Mouse (Mus musculus): ENCODE results near the gene Gm815. TPM values are rescaled to one million over a fixed set of nuclear protein-coding genes. Genes with fewer than 3 reads are reported as not detected.

Gm815 gene
- polyA plus RNA-seq, 1 experiment from 2014 or later, result not detected

- no peak for ATAC-seq (ENCODE audit: insufficient number of reproducible peaks, insufficient read depth, low FRiP score, low read depth)
These were observed 31.9 kb upstream of the Gm815 start for GRCm38 (mm10) chr19:26853701-26854282.

GRCm38 (mm10) chr19:26854661-26855060 is 31.0 kb upstream of the Gm815 start:
- no peak overlapping the region for H3K27ac ChIP-seq (ENCODE audit: low read length)

More at GRCm38 (mm10) chr19:26853701-26854282, 31.9 kb upstream of the Gm815 start:
- Histone ChIP-seq H3K27ac (ENCODE audit: low read length) (no peak overlapping the region), H3K36me3 (ENCODE audit: control insufficient read depth, insufficient read depth, low read length) (no peaks in the 10 kb centered on the region), H3K9ac (replicated peaks; ENCODE audit: low read depth, low read length) (no peak overlapping the region), H3K4me2 (replicated peaks; ENCODE audit: low read depth, low read length) (no peak overlapping the region), H3K9me3 (ENCODE audit: control insufficient read depth, low read depth, low read length) (no peaks in the 10 kb centered on the region), H3K4me3 (ENCODE audit: low read depth, low read length) (no peak overlapping the region), H3K27me3 (ENCODE audit: control insufficient read depth, insufficient read depth, low read length) (no peaks in the 10 kb centered on the region), H3K4me1 (ENCODE audit: control insufficient read depth, insufficient read depth, low read length) (0 out of 2 replicates have a peak, but pooled peaks cover 3% of the 10 kb centered on the region)
- 51% methylated on average over 8 of the region's 8 CpGs for WGBS

GRCm38 (mm10) chr19:26855152-26855551 is 30.5 kb upstream of the Gm815 start:
- no peaks in the 10 kb centered on the region for H3K36me3 ChIP-seq (ENCODE audit: control insufficient read depth, insufficient read depth, low read length)
- no peak overlapping the region for H3K27ac ChIP-seq (ENCODE audit: low read length)
- no peak overlapping the region for H3K9ac ChIP-seq (replicated peaks; ENCODE audit: low read depth, low read length)
- no peak overlapping the region for H3K4me2 ChIP-seq (replicated peaks; ENCODE audit: low read depth, low read length)
- no peak overlapping the region for H3K4me3 ChIP-seq (ENCODE audit: low read depth, low read length)
- ATAC-seq (ENCODE audit: insufficient number of reproducible peaks, insufficient read depth, low FRiP score, low read depth), result no peak
- no peaks in the 10 kb centered on the region for H3K27me3 ChIP-seq (ENCODE audit: control insufficient read depth, insufficient read depth, low read length)
- WGBS, result 78% methylated on average over 7 of the region's 7 CpGs
- H3K4me1 ChIP-seq (ENCODE audit: control insufficient read depth, insufficient read depth, low read length), result 0 out of 2 replicates have a peak, but pooled peaks cover 4% of the 10 kb centered on the region
- no peaks in the 10 kb centered on the region for H3K9me3 ChIP-seq (ENCODE audit: control insufficient read depth, low read depth, low read length)

More at GRCm38 (mm10) chr19:26854661-26855060, 31.0 kb upstream of the Gm815 start:
- Histone ChIP-seq H3K4me3 (ENCODE audit: low read depth, low read length) (no peak overlapping the region), H3K36me3 (ENCODE audit: control insufficient read depth, insufficient read depth, low read length) (no peaks in the 10 kb centered on the region), H3K9me3 (ENCODE audit: control insufficient read depth, low read depth, low read length) (no peaks in the 10 kb centered on the region), H3K27me3 (ENCODE audit: control insufficient read depth, insufficient read depth, low read length) (no peaks in the 10 kb centered on the region), H3K4me2 (replicated peaks; ENCODE audit: low read depth, low read length) (no peak overlapping the region), H3K4me1 (ENCODE audit: control insufficient read depth, insufficient read depth, low read length) (0 out of 2 replicates have a peak, but pooled peaks cover 4% of the 10 kb centered on the region), H3K9ac (replicated peaks; ENCODE audit: low read depth, low read length) (no peak overlapping the region)
- ATAC-seq (ENCODE audit: insufficient number of reproducible peaks, insufficient read depth, low FRiP score, low read depth), result no peak
- 96% methylated on average over 4 of the region's 4 CpGs for WGBS

- H3K36me3 ChIP-seq (ENCODE audit: control insufficient read depth, insufficient read depth, low read length), result no peaks in the 10 kb centered on the region
- H3K27ac ChIP-seq (ENCODE audit: low read length), result no peak overlapping the region
- no peak for ATAC-seq (ENCODE audit: insufficient number of reproducible peaks, insufficient read depth, low FRiP score, low read depth)
- H3K9ac ChIP-seq (replicated peaks; ENCODE audit: low read depth, low read length), result no peak overlapping the region
- no peaks in the 10 kb centered on the region for H3K9me3 ChIP-seq (ENCODE audit: control insufficient read depth, low read depth, low read length)
- H3K4me3 ChIP-seq (ENCODE audit: low read depth, low read length), result no peak overlapping the region
- H3K4me2 ChIP-seq (replicated peaks; ENCODE audit: low read depth, low read length), result no peak overlapping the region
- H3K27me3 ChIP-seq (ENCODE audit: control insufficient read depth, insufficient read depth, low read length), result no peaks in the 10 kb centered on the region
- H3K4me1 ChIP-seq (ENCODE audit: control insufficient read depth, insufficient read depth, low read length), result 0 out of 2 replicates have a peak, but pooled peaks cover 4% of the 10 kb centered on the region
- WGBS, result 61% methylated on average over 12 of the region's 12 CpGs
These were observed 27.1 kb upstream of the Gm815 start for GRCm38 (mm10) chr19:26858427-26859194.

- H3K9ac ChIP-seq (replicated peaks; ENCODE audit: low read depth, low read length), result no peak overlapping the region
- no peaks in the 10 kb centered on the region for H3K27me3 ChIP-seq (ENCODE audit: control insufficient read depth, insufficient read depth, low read length)
- no peaks in the 10 kb centered on the region for H3K9me3 ChIP-seq (ENCODE audit: control insufficient read depth, low read depth, low read length)
- no peak overlapping the region for H3K27ac ChIP-seq (ENCODE audit: low read length)
- H3K4me2 ChIP-seq (replicated peaks; ENCODE audit: low read depth, low read length), result no peak overlapping the region
- WGBS, result 72% methylated on average over 5 of the region's 5 CpGs
- H3K4me1 ChIP-seq (ENCODE audit: control insufficient read depth, insufficient read depth, low read length), result 0 out of 2 replicates have a peak, but pooled peaks cover 4% of the 10 kb centered on the region
- ATAC-seq (ENCODE audit: insufficient number of reproducible peaks, insufficient read depth, low FRiP score, low read depth), result no peak
- no peaks in the 10 kb centered on the region for H3K36me3 ChIP-seq (ENCODE audit: control insufficient read depth, insufficient read depth, low read length)
- H3K4me3 ChIP-seq (ENCODE audit: low read depth, low read length), result no peak overlapping the region
These were observed 26.5 kb upstream of the Gm815 start for GRCm38 (mm10) chr19:26859195-26859570.

GRCm38 (mm10) chr19:26863662-26864061 is 22.0 kb upstream of the Gm815 start:
- no peak overlapping the region for H3K27ac ChIP-seq (ENCODE audit: low read length)
- H3K4me2 ChIP-seq (replicated peaks; ENCODE audit: low read depth, low read length), result no peak overlapping the region
- H3K27me3 ChIP-seq (ENCODE audit: control insufficient read depth, insufficient read depth, low read length), result no peaks in the 10 kb centered on the region
- WGBS, result 44% methylated on average over 5 of the region's 5 CpGs
- no peaks in the 10 kb centered on the region for H3K36me3 ChIP-seq (ENCODE audit: control insufficient read depth, insufficient read depth, low read length)
- no peak overlapping the region for H3K9ac ChIP-seq (replicated peaks; ENCODE audit: low read depth, low read length)
- no peak overlapping the region for H3K4me3 ChIP-seq (ENCODE audit: low read depth, low read length)
- ATAC-seq (ENCODE audit: insufficient number of reproducible peaks, insufficient read depth, low FRiP score, low read depth), result no peak
- no peaks in the 10 kb centered on the region for H3K9me3 ChIP-seq (ENCODE audit: control insufficient read depth, low read depth, low read length)
- peaks cover 9% of the 10 kb centered on the region; the same call in 1 of the 2 replicates for H3K4me1 ChIP-seq (ENCODE audit: control insufficient read depth, insufficient read depth, low read length)

GRCm38 (mm10) chr19:26864975-26865690 is 20.5 kb upstream of the Gm815 start:
- Histone ChIP-seq H3K9me3 (ENCODE audit: control insufficient read depth, low read depth, low read length) (no peaks in the 10 kb centered on the region), H3K9ac (replicated peaks; ENCODE audit: low read depth, low read length) (no peak overlapping the region), H3K4me2 (replicated peaks; ENCODE audit: low read depth, low read length) (no peak overlapping the region), H3K27me3 (ENCODE audit: control insufficient read depth, insufficient read depth, low read length) (no peaks in the 10 kb centered on the region), H3K4me1 (ENCODE audit: control insufficient read depth, insufficient read depth, low read length) (peaks cover 10% of the 10 kb centered on the region; the same call in 1 of the 2 replicates), H3K36me3 (ENCODE audit: control insufficient read depth, insufficient read depth, low read length) (no peaks in the 10 kb centered on the region), H3K4me3 (ENCODE audit: low read depth, low read length) (no peak overlapping the region), H3K27ac (ENCODE audit: low read length) (no peak overlapping the region)
- no peak for ATAC-seq (ENCODE audit: insufficient number of reproducible peaks, insufficient read depth, low FRiP score, low read depth)
- 78% methylated on average over 15 of the region's 15 CpGs for WGBS

GRCm38 (mm10) chr19:26865736-26866135 is 19.9 kb upstream of the Gm815 start:
- Histone ChIP-seq H3K27me3 (ENCODE audit: control insufficient read depth, insufficient read depth, low read length) (no peaks in the 10 kb centered on the region), H3K4me2 (replicated peaks; ENCODE audit: low read depth, low read length) (no peak overlapping the region; the same call in 1 of the 2 replicates), H3K9me3 (ENCODE audit: control insufficient read depth, low read depth, low read length) (no peaks in the 10 kb centered on the region), H3K27ac (ENCODE audit: low read length) (no peak overlapping the region), H3K4me3 (ENCODE audit: low read depth, low read length) (no peak overlapping the region), H3K36me3 (ENCODE audit: control insufficient read depth, insufficient read depth, low read length) (no peaks in the 10 kb centered on the region), H3K9ac (replicated peaks; ENCODE audit: low read depth, low read length) (no peak overlapping the region), H3K4me1 (ENCODE audit: control insufficient read depth, insufficient read depth, low read length) (peaks cover 11% of the 10 kb centered on the region; the same call in 1 of the 2 replicates)
- no peak for ATAC-seq (ENCODE audit: insufficient number of reproducible peaks, insufficient read depth, low FRiP score, low read depth)
- 14% methylated on average over 7 of the region's 7 CpGs for WGBS

All from stomach, embryonic 14.5 days (tissue).